Mouse (Mus musculus) common myeloid progenitor, adult 5-6 weeks (primary cell): Measurements from ENCODE around the gene Wif1. TPM values are rescaled to one million over a fixed set of nuclear protein-coding genes. Genes with fewer than 3 reads are reported as not detected.

Experiments used
- ATAC-seq: replicated peaks from 2 replicates; pipeline ENCODE4 v1.8.0; 2016; ENCODE audit warnings: low read depth, mild to moderate bottlenecking, moderate TSS enrichment, inconsistent platforms; ENCODE audit not compliant: poor library complexity, severe bottlenecking
- total RNA-seq: library from RNA; stranded (forward); fragments of 200-1000, 187-1606 nt; gene quantifications from 2 replicates; pipeline ENCODE4 v1.2.3, GENCODE M21; 2017

Gene Wif1
- total RNA-seq: not detected in 2 replicates

DNA sequence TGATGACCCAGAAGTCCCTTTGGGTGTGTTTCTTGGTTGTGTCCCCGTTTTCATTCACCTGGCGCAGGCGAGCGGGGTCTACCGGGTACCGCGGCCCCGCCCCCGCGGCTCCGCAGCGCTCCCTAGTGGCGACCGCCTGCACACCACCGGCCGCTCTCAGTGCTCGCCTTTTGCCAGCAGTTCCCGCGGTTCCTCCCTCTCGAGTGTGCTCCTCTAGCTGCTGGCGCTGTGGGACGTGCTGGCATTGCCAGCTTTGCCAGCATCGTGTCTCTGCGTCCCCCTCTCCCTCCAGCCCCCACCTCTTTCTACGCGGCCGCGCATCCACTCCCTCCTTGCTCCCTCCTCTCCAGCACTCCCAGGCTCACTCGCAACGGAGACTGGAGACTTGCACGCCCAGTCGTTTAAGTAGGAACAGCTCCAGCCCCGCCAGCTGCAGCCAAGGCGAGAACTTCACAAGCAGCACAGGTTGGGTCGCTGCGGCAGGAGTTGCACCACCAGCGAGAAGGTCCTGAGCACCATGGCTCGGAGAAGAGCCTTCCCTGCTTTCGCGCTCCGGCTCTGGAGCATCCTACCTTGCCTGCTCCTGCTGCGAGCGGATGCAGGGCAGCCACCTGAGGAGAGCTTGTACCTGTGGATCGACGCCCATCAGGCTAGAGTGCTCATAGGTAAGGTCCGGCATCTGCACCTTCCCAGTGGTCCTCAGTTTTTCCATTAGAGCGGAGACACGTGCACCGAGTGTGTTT, at the start of gene Wif1:
TSS of gene Wif1 (plus strand) at position 135 of the 743 bp plus-strand sequence.
- peak; percentile 77 for ATAC-seq

DNA sequence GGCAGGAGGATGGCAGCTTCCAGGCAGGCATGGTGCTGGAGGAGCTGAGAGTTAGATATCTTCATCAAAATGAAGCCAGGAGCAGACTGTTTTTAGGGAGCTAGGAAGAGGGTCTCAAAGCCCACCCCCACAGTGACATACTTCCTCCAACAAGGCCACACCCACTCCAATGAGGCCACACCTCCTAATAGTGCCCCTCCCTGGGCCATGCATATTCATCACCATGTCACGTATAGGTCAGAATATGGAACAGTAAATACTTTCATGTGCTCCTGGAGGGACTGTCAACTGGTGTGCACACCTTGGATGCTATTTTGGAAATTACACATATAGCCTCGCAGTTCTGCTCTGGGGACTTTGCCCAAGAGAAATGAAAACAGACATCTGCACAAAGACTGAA, 31.6 kb upstream of the Wif1 start:
- ATAC-seq: no peak

DNA sequence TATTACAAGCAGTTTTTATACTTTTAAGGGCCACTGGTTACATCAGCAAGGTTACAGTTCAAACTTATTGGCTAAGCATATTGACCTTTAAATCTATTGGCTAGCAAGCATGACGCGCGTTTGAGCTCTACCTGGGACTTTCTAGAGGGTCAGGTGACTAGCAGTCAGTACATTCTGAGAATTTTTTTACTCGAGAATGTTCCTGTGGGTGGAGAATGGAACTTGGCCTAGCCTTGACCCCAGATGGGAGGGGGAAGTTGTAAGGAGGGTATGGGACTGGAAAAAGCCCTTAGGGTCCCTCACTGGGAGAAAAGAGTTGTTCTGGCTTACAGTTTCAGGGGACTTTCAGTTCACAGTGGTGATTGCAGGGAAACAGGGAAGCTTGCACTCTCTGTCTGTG, 22.3 kb upstream of the Wif1 start:
- ATAC-seq: no peak

DNA sequence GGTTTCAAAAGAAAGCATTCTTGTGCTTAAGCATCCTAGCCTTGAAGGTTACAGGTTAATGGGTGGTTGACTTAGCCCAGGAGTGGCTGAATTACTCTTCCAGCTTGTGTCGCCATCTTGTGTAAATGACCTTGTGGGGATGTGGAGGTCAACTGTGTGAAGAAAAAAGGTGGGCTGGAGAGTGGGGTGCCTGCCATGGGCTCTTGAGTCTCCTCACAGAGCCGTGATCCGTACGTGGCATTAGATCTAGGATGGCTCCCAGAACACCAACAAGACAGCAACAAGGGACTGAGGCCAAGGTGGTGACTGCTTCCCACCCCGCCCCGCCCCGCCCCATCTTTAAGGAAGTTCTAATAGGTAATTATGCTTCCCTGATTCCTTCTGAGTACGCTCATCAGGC, 17.5 kb upstream of the Wif1 start:
- ATAC-seq: no peak

- no peak for ATAC-seq
Measured at GRCm38 (mm10) chr10:121016711-121017503, 16.9 kb upstream of the Wif1 start.

DNA sequence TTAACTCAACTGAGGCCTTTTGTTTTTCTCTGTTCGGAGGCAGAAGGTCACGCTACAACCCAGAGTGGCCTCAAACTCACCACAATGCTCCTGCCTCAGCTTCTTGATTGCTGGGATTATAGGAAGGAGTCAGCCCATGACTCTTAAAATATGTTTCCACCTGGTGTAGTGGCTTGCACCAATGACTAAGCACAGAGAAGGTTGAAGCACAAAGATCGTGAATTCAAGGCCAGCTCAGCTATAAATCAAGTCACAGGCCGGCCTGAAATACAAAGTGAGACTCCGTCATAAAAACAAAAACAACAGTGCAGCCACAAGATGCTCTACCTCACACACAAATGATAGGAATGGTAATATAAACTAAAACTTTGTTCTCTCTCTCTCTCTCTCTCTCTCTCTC, 10.8 kb upstream of the Wif1 start:
- ATAC-seq: no peak

DNA sequence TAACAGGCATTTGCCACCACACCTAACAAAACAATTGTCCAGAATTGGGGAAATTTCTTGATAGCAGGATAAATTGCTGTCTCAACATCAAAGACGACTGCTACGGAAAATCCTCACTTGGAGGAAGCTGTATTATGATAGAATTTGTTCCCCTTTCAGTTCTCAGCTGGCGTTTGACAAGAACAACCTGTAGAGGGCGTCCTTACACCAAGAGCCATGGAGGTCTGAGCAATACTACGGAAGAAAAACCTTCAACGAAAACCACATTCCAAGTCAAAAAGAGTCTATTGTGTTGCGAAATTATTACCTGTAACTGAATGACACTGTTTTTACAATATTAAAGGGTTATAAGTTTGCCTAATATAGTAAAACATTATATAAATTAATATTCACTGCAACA, 2.0 kb upstream of the Wif1 start:
- peak; percentile 63 for ATAC-seq

DNA sequence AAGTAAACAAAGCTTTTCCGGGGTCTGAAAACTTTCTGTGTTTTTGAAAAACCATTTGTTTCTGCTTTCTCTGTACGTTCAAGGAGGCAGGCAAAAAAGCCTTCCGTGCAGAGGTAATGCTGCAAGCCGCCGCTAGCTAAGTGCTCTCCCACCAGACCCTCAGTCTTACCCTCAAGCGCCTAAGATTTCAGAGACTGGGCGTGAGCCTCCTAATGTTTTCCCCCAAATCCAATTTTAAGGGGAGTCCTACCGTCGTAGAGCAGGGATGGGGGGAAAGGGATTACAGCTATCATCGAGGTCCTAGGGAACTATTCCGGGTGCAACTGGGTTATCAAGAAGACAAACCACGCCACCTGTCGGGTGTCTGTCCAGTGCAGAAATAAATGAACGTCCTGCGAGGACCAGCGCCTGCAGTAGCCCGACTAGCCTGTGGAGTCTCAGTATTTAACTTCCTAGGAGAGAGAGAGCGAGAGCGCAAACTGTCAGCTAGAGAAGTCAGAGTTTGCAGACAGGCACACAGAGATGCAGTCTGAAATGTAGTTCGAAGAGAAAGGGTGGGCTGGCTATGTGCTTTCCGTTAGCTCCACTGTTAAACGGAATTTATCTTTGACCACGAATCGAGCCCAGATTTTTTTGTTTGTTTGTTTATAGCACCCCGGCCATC, 500 bp upstream of the Wif1 start:
- ATAC-seq: peak; percentile 90

DNA sequence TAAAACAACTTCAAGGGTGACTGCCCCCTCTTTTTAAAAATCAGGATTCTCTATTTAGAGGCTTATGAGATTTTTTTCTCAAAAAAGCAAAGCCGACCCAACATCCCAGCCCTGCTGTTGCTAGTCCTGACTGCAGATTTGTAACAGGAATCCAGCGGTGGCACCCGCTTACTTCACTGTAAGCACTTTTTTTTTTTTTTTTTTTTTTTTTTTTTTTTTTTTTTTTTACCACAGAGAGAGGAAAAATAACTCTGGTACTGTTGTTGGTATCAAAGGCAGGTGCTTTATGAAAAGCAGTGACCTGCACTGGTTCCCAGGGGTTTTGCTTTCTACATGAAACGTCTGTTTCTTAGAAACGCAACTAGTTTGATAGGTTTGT, 798 bp downstream of the Wif1 start:
- no peak for ATAC-seq

DNA sequence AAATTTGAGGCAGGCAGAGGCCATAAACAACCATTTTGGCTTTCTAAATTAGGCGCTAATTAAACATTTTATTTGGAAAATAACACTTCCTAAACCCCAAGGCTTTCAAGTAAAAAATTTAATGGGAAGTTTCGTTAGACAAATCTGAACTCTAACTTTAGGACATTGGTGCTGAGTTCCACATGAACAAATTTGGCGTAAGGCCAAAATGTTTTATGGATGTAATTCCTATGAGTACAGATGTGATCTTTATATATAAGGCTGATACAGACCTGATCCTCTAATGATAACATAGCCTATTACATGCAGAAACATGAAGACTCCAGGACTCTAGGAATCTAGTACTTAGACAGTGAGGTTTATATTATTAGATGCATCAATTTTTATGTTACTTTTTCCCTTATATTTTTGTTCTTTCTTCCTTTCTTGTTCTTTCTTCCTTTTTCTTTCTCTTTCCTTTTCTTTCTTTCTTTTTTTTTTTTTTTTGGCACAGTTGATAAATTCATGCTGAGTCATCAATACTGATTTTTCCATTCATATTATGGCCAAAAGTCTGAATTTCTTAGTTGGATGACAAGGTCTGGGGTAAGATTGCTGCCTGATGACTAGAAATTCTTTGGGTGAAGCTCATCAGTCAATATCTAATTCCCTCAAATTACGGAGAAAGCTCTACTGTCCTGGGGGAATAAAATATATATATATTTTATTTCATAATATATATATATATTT, 5.0 kb downstream of the Wif1 start:
- no peak for ATAC-seq

DNA sequence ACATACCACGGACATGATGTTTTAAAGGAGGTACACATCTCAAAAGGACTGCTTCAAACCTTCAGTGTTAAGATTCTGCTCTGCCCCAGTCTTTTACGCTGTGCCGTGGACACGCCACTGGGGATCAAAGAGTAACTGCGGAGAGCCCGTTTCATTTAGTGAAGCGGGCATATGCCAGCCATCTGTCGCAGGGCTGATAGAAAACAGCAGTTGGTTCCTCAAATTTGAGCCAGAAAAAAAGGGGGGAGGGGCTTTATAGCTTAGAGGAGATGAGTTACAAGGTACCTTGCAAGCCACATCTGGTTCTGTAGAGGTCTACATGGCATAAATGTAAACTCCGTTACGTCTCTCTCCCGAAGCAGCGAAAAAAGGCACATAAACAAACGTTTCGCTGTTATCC, 7.2 kb downstream of the Wif1 start:
- no peak for ATAC-seq

DNA sequence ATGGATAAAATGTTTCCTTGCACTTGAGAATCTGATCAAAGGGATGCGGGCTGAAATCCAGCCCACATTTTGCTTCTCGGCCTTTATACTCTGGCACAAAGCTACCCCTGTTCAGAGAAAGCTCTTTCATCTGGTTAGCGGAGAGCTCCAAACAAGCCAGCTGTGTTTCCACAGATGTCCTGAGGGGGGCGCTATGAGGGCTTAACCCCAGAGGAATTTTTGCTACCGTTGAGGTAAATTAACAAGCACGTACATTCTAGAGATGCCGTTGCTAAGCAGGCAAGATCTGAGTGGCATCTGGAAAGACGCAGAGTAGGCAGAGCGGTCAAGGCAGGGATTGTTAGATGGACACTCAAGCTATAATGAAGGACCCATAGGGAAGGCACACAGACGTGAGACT, 13.7 kb downstream of the Wif1 start:
- ATAC-seq: no peak

GRCm38 (mm10) chr10:121052076-121052475, 18.3 kb downstream of the Wif1 start:
- no peak for ATAC-seq

GRCm38 (mm10) chr10:121055452-121056188, 21.9 kb downstream of the Wif1 start:
- ATAC-seq: no peak

DNA sequence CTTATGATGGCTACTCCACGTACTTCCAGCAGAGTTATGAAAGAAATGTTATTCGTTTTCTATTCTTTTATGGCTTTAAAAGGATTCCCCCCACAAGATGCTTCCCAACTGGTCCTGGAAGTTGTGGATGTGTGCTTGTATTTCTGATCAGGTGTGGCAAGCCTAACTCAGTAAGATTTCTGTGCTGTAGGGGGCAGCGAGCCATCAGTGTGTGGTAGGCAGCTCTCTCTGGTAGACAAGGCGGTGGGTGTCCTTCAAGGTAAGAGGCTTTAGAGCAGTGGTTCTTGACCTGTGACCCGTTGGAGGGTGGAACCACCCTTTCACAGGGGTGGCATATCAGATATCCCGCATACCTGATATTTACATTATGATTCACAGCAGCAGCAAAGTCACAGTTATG, 23.1 kb downstream of the Wif1 start:
- no peak for ATAC-seq

GRCm38 (mm10) chr10:121059043-121060003, 25.6 kb downstream of the Wif1 start:
- no peak for ATAC-seq

- no peak for ATAC-seq
Measured at GRCm38 (mm10) chr10:121061336-121061835, 27.6 kb downstream of the Wif1 start.

DNA sequence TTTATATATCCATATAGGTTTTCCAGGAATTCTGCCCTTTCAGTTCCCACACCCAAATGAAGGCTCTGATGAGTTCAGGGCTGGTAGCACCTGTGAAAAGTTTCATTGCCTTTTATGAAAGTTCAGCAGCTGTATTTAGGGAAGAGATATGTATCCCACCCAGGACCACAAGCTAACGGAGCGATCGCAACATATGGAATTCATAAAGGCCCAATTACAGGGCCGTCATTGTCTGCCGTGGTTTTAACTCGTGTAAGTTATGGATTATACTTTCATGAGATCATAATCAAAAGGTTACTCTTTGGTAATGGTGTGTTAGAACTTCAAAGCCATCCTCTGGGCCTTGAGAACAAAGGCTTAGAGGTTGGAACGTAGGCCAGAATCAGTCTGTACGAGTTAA, 28.9 kb downstream of the Wif1 start:
- no peak for ATAC-seq
